Mouse (Mus musculus) liver, embryonic 16.5 days (tissue): Measurements from ENCODE around the gene Jsrp1. TPM values are rescaled to one million over a fixed set of nuclear protein-coding genes. Genes with fewer than 3 reads are reported as not detected.

Experiments
- ATAC-seq: fragments of 200-750 bp; cut with Nextera tagmentation; 2 replicates; pipeline ENCODE4 v1.8.0; 2017; ENCODE audit warnings: low read depth, mild to moderate bottlenecking, moderate number of reproducible peaks, moderate library complexity
- H3K27ac ChIP-seq: fragments of 300-500 bp; sonication (generic); 2 replicates; pipeline ENCODE4 v1.5.1; 2014; ENCODE audit warnings: mild to moderate bottlenecking, low read length
- H3K27me3 ChIP-seq: fragments of 300-500 bp; sonication (generic); 2 replicates; pipeline ENCODE4 v1.6.1; 2014; ENCODE audit warnings: low read depth, low read length, mixed read lengths; ENCODE audit not compliant: control insufficient read depth, insufficient read depth
- H3K36me3 ChIP-seq: fragments of 300-500 bp; sonication (generic); 2 replicates; pipeline ENCODE4 v1.6.1; 2014; ENCODE audit warnings: mild to moderate bottlenecking; ENCODE audit not compliant: control insufficient read depth, insufficient read depth
- H3K4me1 ChIP-seq: fragments of 300-500 bp; sonication (generic); 2 replicates; pipeline ENCODE4 v1.6.1; 2014; ENCODE audit warnings: low read depth, low read length, mixed read lengths; ENCODE audit not compliant: control insufficient read depth
- H3K4me2 ChIP-seq: fragments of 300-500 bp; sonication (generic); 2 replicates; pipeline ENCODE4 v1.6.1; 2014; ENCODE audit warnings: low read depth, low read length, mixed read lengths
- H3K4me3 ChIP-seq: fragments of 300-500 bp; sonication (generic); 2 replicates; pipeline ENCODE4 v1.5.1; 2014; ENCODE audit warnings: low read depth, mild to moderate bottlenecking, low read length
- H3K9ac ChIP-seq: fragments of 300-500 bp; sonication (generic); 2 replicates; pipeline ENCODE4 v1.6.1; 2014; ENCODE audit warnings: low read depth, low read length
- H3K9me3 ChIP-seq: fragments of 300-500 bp; sonication (generic); replicated peaks from 2 replicates; pipeline ENCODE4 v1.6.1; 2016; ENCODE audit warnings: low read length; ENCODE audit not compliant: control insufficient read depth
- WGBS: fragments of 180-500 bp; shearing (Covaris S2); extraction: QIAGEN DNeasy Blood & Tissue Kit; methylation state at CpG from one replicate; pipeline ENCODE4 v1.1.7; 2014; ENCODE audit not compliant: insufficient replicate concordance; 5-methylcytosine and 5-hydroxymethylcytosine counted together
- polyA plus RNA-seq: library from polyadenylated mRNA; unstranded; fragments of >200 nt; fragmentation: Nextera tagmentation; extraction: Ambion mirVana; gene quantifications from 2 replicates; pipeline ENCODE4 v1.2.1, GENCODE M21; 2015

Jsrp1 gene
- polyA plus RNA-seq, 1 experiment from 2014 or later, result 1.2 TPM

DNA sequence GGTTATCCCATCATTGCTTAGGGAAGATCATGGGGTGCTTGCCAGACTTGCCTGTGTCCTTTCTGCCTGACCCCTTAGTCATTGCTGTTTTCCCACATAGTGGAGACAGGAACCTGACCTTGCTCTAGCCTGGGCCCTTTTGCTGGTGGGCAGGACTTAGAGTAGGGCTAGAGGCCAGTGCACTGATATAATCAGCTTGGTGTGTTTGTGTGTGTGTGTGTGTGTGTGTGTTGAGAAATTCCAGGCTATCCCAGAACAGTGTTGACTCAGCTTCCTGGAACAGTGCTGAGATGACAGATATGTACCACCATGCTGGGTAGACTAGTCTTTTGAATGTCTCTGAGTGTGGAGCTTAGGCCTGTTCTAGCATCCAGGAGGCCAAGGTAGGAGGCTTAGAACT lies 33.7 kb downstream of the Jsrp1 start:
- peaks cover 55% of the 10 kb centered on the region for H3K36me3 ChIP-seq
- H3K27me3 ChIP-seq, result no peaks in the 10 kb centered on the region
- no peak for ATAC-seq
- H3K9me3 ChIP-seq, result no peaks in the 10 kb centered on the region
- H3K4me3 ChIP-seq, result no peak overlapping the region
- H3K4me1 ChIP-seq, result no peaks in the 10 kb centered on the region; the same call in 1 of the 2 replicates
- no peak overlapping the region for H3K4me2 ChIP-seq
- no peak overlapping the region for H3K27ac ChIP-seq
- H3K9ac ChIP-seq, result no peak overlapping the region

DNA sequence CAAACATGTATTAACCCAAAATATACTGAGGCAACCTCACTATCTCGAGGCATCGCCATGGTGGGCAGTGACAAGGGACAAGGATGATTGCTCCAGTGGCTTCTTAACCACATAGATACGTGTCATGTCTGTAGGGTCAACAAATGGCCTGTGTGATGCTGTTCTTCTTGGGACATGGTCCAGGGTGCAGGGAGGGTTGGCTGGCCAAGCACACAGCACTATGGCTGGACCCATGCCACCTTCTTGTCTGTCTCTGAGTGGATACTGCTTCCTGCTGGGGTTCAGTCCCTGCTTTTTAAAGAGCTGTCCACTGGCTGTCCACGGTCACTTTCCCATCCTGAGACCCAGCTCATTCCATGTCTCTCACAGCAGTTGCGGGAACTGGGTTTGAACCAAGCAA lies 36.2 kb downstream of the Jsrp1 start:
- no peak overlapping the region for H3K4me3 ChIP-seq
- no peaks in the 10 kb centered on the region for H3K9me3 ChIP-seq
- H3K4me1 ChIP-seq, result peaks cover 12% of the 10 kb centered on the region
- H3K27ac ChIP-seq, result no peak overlapping the region
- no peak overlapping the region for H3K4me2 ChIP-seq
- H3K9ac ChIP-seq, result no peak overlapping the region
- H3K27me3 ChIP-seq, result no peaks in the 10 kb centered on the region
- WGBS, result 89% methylated on average over 5 of the region's 5 CpGs
- no peak for ATAC-seq
- peaks cover 57% of the 10 kb centered on the region for H3K36me3 ChIP-seq

DNA sequence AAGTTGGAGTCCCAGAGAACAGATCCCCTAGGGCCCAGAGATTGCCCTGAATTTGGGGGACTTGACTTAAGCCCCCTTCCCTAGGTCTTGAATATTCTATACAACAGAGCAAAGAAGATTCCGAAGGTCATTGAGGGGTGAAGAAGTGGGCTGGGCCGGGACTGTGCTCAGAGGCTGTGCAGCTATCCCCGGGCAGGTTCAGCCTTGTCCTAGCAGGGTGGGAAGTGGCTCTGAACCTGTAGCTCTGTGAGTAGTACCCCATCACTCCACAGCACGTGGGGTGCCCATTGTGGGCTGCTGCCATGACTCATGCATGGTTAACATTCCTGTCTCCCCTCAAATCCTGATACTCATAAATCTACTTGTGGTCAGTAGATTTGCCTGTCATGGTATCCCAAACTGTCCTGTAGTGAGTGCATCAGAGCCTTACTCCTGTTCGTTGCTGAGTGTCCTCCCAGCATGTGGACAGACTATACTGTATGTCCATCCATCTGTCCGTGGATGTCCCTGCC lies 36.9 kb downstream of the Jsrp1 start:
- no peak for ATAC-seq
- H3K9ac ChIP-seq, result no peak overlapping the region
- WGBS, result 81% methylated on average over 6 of the region's 6 CpGs
- H3K36me3 ChIP-seq, result peaks cover 60% of the 10 kb centered on the region
- no peak overlapping the region for H3K4me2 ChIP-seq
- H3K4me3 ChIP-seq, result no peak overlapping the region
- H3K27ac ChIP-seq, result no peak overlapping the region
- peaks cover 12% of the 10 kb centered on the region for H3K4me1 ChIP-seq
- H3K9me3 ChIP-seq, result no peaks in the 10 kb centered on the region
- H3K27me3 ChIP-seq, result no peaks in the 10 kb centered on the region

DNA sequence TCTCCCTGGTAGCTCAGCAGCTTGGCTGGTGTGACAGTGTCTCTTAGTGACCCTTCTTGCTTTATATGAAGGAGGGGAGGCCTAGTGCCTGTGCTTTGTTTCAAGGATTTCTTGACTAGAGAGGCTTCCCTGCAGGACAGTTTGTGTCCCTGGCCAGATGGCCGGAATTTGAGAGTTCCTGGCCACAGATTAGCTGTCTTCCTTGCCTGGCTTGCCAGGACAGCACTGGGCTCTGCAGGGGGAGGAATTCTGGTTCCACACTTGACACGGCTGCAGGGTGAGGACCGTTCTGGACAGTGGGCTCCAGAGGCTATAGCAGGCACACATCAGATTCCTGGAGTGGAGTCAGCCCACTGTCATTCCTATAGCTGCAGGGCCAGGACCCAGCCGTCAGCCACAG lies 37.6 kb downstream of the Jsrp1 start:
- Histone ChIP-seq H3K9ac (no peak overlapping the region), H3K9me3 (no peaks in the 10 kb centered on the region), H3K4me3 (no peak overlapping the region), H3K27me3 (no peaks in the 10 kb centered on the region), H3K4me2 (no peak overlapping the region), H3K4me1 (peaks cover 12% of the 10 kb centered on the region), H3K27ac (no peak overlapping the region), H3K36me3 (peaks cover 59% of the 10 kb centered on the region)
- no peak for ATAC-seq
- 82% methylated on average over 4 of the region's 4 CpGs for WGBS

DNA sequence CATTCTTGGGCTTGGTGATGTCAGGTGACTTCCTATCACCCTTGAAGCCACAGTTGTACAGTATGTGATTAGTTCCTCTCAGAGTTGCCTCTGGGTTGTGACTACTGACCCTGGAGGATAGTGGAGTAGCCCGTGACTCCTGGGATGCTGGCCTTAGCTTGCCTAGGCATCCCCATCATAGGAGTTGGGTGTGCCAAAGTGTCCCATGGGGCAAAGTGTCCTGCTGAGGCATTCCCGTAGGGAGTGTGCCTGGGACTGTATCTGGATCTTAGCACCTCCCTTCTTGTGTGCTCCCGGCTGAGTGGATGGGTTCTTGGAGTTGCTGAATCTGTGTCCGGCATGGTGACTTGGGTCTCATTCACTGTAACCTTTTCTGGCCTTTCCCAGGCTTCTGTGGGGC lies 38.3 kb downstream of the Jsrp1 start:
- no peak overlapping the region for H3K27ac ChIP-seq
- peaks cover 63% of the 10 kb centered on the region for H3K36me3 ChIP-seq
- peaks cover 14% of the 10 kb centered on the region for H3K4me1 ChIP-seq
- H3K27me3 ChIP-seq, result no peaks in the 10 kb centered on the region
- H3K9me3 ChIP-seq, result no peaks in the 10 kb centered on the region
- 0 out of 2 replicates have a peak, but pooled peaks have one; percentile 8 for ATAC-seq
- H3K4me2 ChIP-seq, result no peak overlapping the region
- 71% methylated on average over 4 of the region's 4 CpGs for WGBS
- H3K4me3 ChIP-seq, result no peak overlapping the region
- no peak overlapping the region for H3K9ac ChIP-seq

DNA sequence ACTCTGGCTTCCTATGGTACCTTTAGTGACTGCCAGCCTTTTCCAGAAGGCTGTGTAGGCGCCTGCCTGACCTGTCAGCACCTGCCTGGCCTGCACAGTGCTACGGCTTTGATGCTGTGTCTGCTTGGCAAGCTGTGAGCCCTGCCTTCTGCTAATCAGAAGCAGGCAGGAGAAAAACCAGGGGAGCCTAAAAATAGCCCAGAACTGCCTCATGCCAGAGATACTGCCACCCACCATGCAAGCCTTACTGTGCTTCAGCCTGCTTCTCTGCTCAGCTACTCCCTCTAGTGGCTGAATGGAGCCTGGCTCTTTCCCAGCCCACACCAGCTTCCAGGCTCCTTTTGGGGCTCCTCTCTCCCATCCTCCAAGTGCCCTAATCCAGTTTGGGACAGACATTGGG lies 38.7 kb downstream of the Jsrp1 start:
- Histone ChIP-seq H3K36me3 (peaks cover 67% of the 10 kb centered on the region), H3K9ac (no peak overlapping the region), H3K27ac (peak overlapping the region; percentile 48), H3K27me3 (no peaks in the 10 kb centered on the region), H3K4me2 (no peak overlapping the region), H3K4me1 (peaks cover 17% of the 10 kb centered on the region), H3K4me3 (no peak overlapping the region), H3K9me3 (no peaks in the 10 kb centered on the region)
- WGBS, result 26% methylated on average over 2 of the region's 2 CpGs
- peak; percentile 77 for ATAC-seq

DNA sequence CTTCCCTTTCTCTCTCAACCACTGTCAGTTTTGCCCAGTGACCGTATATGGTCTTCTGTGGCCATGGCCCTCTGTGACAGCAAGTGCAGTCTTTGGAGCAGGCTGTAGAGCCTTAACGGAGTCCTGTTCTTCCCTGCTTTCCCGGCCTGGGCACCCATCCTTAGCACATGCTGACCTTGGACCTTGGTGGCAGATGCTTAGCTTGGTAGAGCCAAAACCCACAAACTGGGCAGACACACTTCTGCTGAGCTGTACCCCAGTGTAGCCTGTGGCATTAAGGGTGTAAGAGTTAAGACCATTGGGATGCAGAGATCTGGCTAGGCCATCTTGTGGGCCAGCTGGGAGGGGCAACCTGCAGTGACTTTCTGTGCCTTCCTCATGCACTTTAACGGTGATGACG lies 39.5 kb downstream of the Jsrp1 start:
- H3K4me2 ChIP-seq, result no peak overlapping the region
- peaks cover 17% of the 10 kb centered on the region for H3K4me1 ChIP-seq
- H3K36me3 ChIP-seq, result peaks cover 67% of the 10 kb centered on the region
- no peaks in the 10 kb centered on the region for H3K27me3 ChIP-seq
- no peak overlapping the region for H3K27ac ChIP-seq
- 68% methylated on average over 5 of the region's 5 CpGs for WGBS
- H3K9ac ChIP-seq, result no peak overlapping the region
- no peak for ATAC-seq
- H3K9me3 ChIP-seq, result no peaks in the 10 kb centered on the region
- H3K4me3 ChIP-seq, result no peak overlapping the region

DNA sequence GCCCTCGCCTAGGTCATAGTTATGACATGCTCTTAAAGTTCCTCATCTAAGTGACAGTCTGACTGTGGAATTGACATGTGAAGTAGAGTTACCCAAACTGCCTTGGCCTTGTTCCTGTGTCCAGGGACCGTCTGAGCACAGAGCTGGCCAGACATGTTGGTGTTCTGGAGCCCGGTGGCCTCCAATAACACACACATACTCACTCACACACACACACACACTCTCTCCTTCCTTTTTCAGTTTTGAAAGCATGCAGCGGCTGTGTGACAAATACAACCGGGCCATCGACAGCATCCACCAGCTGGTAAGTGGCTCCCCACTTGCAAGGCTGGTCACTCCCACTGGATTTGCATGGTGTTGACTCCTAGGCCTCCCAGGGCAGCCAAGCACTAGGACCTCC lies 44.9 kb downstream of the Jsrp1 start:
- ATAC-seq, result no peak
- no peaks in the 10 kb centered on the region for H3K9me3 ChIP-seq
- peaks cover 70% of the 10 kb centered on the region for H3K36me3 ChIP-seq
- H3K9ac ChIP-seq, result no peak overlapping the region
- H3K27me3 ChIP-seq, result no peaks in the 10 kb centered on the region
- no peak overlapping the region for H3K4me2 ChIP-seq
- no peak overlapping the region for H3K27ac ChIP-seq
- H3K4me1 ChIP-seq, result peaks cover 7% of the 10 kb centered on the region
- WGBS, result 75% methylated on average over 6 of the region's 6 CpGs
- H3K4me3 ChIP-seq, result no peak overlapping the region

DNA sequence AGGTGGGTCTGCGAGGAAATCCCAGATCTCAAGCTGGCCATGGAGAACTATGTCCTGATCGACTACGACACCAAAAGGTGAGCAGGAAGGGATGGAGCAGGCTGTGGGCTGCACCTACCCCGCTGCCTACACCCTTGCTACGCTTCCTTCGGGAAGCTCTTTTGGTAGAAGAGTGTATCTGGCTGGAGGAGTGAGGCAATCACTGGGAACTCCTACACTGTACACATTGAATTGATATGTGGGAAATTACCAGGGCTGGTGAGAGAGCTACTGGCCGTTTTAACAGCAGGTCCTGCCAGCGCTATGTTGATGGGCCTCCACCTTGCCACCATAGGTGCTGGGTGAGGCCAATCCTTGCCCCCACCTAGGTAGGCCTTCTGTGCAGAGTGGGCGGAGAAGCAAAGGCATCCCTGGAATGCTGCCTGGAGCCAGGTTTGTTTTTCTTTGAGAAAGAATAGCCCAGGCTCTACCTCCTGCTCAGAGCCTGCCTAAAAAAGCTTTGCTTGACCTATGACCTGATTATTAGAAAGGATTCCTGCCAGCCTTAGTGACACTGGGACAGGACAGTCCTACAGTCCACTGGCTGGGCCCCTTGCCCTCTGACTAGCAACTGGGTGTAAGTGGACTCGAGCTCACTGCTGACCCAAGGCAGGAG lies 47.0 kb downstream of the Jsrp1 start:
- ATAC-seq, result peak; percentile 58
- 84% methylated on average over 10 of the region's 10 CpGs for WGBS
- no peaks in the 10 kb centered on the region for H3K9me3 ChIP-seq
- no peak overlapping the region for H3K4me3 ChIP-seq
- H3K36me3 ChIP-seq, result peaks cover 52% of the 10 kb centered on the region
- peak overlapping the region; percentile 64 for H3K27ac ChIP-seq
- H3K9ac ChIP-seq, result no peak overlapping the region
- H3K4me1 ChIP-seq, result peaks cover 9% of the 10 kb centered on the region
- no peaks in the 10 kb centered on the region for H3K27me3 ChIP-seq
- H3K4me2 ChIP-seq, result no peak overlapping the region
